Mouse (Mus musculus) MEL (cell line): ENCODE results near the gene Fam208a. TPM values are rescaled to one million over a fixed set of nuclear protein-coding genes. Genes with fewer than 3 reads are reported as not detected.

Source experiments
- DNase-seq: peaks from one replicate; pipeline ENCODE4 v3.0.0; 2011; ENCODE audit warnings: low read depth, low spot score
- H3K27ac ChIP-seq: 2 replicates; pipeline ENCODE4 v1.5.1; 2012; ENCODE audit warnings: low read depth, mild to moderate bottlenecking, control low read depth, low read length, moderate library complexity; ENCODE audit not compliant: control insufficient read depth
- H3K27me3 ChIP-seq, 2 experiments: fragments of 150-350 bp in 1 of 2; sonication (generic) in 1 of 2; 2 replicates each; pipeline ENCODE4 v1.6.1; 2012; ENCODE audit warnings: low read length in 2 of 2, mild to moderate bottlenecking in 2 of 2, improper control_type of control experiment in 1 of 2, moderate library complexity in 1 of 2; ENCODE audit not compliant: insufficient read depth in 2 of 2, control insufficient read depth in 1 of 2
- H3K36me3 ChIP-seq, 2 experiments: 2 replicates each; pipeline ENCODE4 v1.6.1; 2012 to 2014; ENCODE audit warnings: low read length in 2 of 2, improper control_type of control experiment in 1 of 2, inconsistent platforms in 1 of 2, mild to moderate bottlenecking in 1 of 2; ENCODE audit not compliant: insufficient read depth in 2 of 2, control insufficient read depth in 1 of 2
- H3K4me1 ChIP-seq, 2 experiments: fragments of 150-350 bp in 1 of 2; sonication (generic) in 1 of 2; 2 replicates each; pipeline ENCODE4 v1.6.1; 2012; ENCODE audit warnings: low read length in 2 of 2, improper control_type of control experiment in 1 of 2, mild to moderate bottlenecking in 1 of 2; ENCODE audit not compliant: insufficient read depth in 2 of 2, control insufficient read depth in 1 of 2
- H3K4me3 ChIP-seq, 2 experiments: fragments of 150-350 bp in 1 of 2; sonication (generic) in 1 of 2; 2 replicates each; pipeline ENCODE4 v1.5.1; 2012; ENCODE audit warnings: low read depth in 2 of 2, low read length in 2 of 2, mild to moderate bottlenecking in 2 of 2, moderate library complexity in 2 of 2, control low read depth in 1 of 2, improper control_type of control experiment in 1 of 2; ENCODE audit not compliant: control insufficient read depth in 1 of 2, insufficient read depth in 1 of 2
- H3K79me2 ChIP-seq: 2 replicates; pipeline ENCODE4 v1.6.1; 2012; ENCODE audit warnings: mild to moderate bottlenecking, low read length, moderate library complexity; ENCODE audit not compliant: control insufficient read depth, poor library complexity, insufficient read depth
- H3K9ac ChIP-seq: 2 replicates; pipeline ENCODE4 v1.6.1; 2012; ENCODE audit warnings: low read depth, mild to moderate bottlenecking, control low read depth, low read length, moderate library complexity; ENCODE audit not compliant: control insufficient read depth, poor library complexity, severe bottlenecking
- H3K9me3 ChIP-seq: fragments of 150-350 bp; sonication (generic); replicated peaks from 2 replicates; pipeline ENCODE4 v1.6.1; 2012; ENCODE audit warnings: mild to moderate bottlenecking, low read length, improper control_type of control experiment, moderate library complexity; ENCODE audit not compliant: insufficient read depth
- CHD1 ChIP-seq: IDR thresholded peaks from 2 replicates; pipeline ENCODE4 v1.6.1; 2012; ENCODE audit warnings: low read depth, mild to moderate bottlenecking, inconsistent platforms, low read length, improper control_type of control experiment
- CHD2 ChIP-seq: IDR thresholded peaks from 2 replicates; pipeline ENCODE4 v1.6.1; 2011; ENCODE audit warnings: low read length, improper control_type of control experiment
- ELF1 ChIP-seq: IDR thresholded peaks from 2 replicates; pipeline ENCODE4 v1.6.1; 2014; ENCODE audit warnings: low read depth, mild to moderate bottlenecking, inconsistent platforms, low read length, improper control_type of control experiment, moderate library complexity
- ETS1 ChIP-seq: IDR thresholded peaks from 2 replicates; pipeline ENCODE4 v1.6.1; 2012; ENCODE audit warnings: low read depth, mild to moderate bottlenecking, inconsistent platforms, low read length, improper control_type of control experiment, moderate library complexity
- KAT2A ChIP-seq: conservative IDR thresholded peaks from 2 replicates; pipeline ENCODE4 v1.6.1; 2012; ENCODE audit warnings: low read depth, low read length, improper control_type of control experiment, inconsistent platforms
- MAX ChIP-seq: IDR thresholded peaks from 2 replicates; pipeline ENCODE4 v1.6.1; 2011; ENCODE audit warnings: low read length, improper control_type of control experiment
- MAZ ChIP-seq: IDR thresholded peaks from 2 replicates; pipeline ENCODE4 v1.6.1; 2012; ENCODE audit warnings: low read depth, mild to moderate bottlenecking, inconsistent platforms, low read length, improper control_type of control experiment
- MYB ChIP-seq: IDR thresholded peaks from 2 replicates; pipeline ENCODE4 v1.6.1; 2011; ENCODE audit warnings: mild to moderate bottlenecking, low read depth, low read length, improper control_type of control experiment
- MYC ChIP-seq: IDR thresholded peaks from 2 replicates; pipeline ENCODE4 v1.6.1; 2011; ENCODE audit warnings: low read depth, mild to moderate bottlenecking, low read length, improper control_type of control experiment, moderate library complexity
- NRF1 ChIP-seq: IDR thresholded peaks from 2 replicates; pipeline ENCODE4 v1.6.1; 2014; ENCODE audit warnings: low read depth, mild to moderate bottlenecking, inconsistent platforms, low read length, improper control_type of control experiment, moderate library complexity; ENCODE audit not compliant: poor library complexity, insufficient read depth, severe bottlenecking
- POLR2AphosphoS5 ChIP-seq: IDR thresholded peaks from 2 replicates; pipeline ENCODE4 v1.6.1; 2012; ENCODE audit warnings: low read depth, borderline replicate concordance, mild to moderate bottlenecking, inconsistent platforms, low read length, moderate library complexity, mixed read lengths
- RCOR1 ChIP-seq: IDR thresholded peaks from 2 replicates; pipeline ENCODE4 v1.6.1; 2012; ENCODE audit warnings: low read depth, mild to moderate bottlenecking, inconsistent platforms, low read length, improper control_type of control experiment
- SMC3 ChIP-seq: IDR thresholded peaks from 2 replicates; pipeline ENCODE4 v1.6.1; 2011; ENCODE audit warnings: low read depth, low read length, improper control_type of control experiment
- TAL1 ChIP-seq: IDR thresholded peaks from 2 replicates; pipeline ENCODE4 v1.6.1; 2012; ENCODE audit warnings: mild to moderate bottlenecking, inconsistent platforms, low read length, moderate library complexity, mixed read lengths
- TCF12 ChIP-seq: IDR thresholded peaks from 2 replicates; pipeline ENCODE4 v1.6.1; 2014; ENCODE audit warnings: low read depth, mild to moderate bottlenecking, inconsistent platforms, low read length, improper control_type of control experiment, moderate library complexity
- USF2 ChIP-seq, 2 experiments: IDR thresholded peaks; 2 replicates each; pipeline ENCODE4 v1.6.1; 2011 to 2012; ENCODE audit warnings: improper control_type of control experiment in 2 of 2, low read length in 2 of 2, borderline replicate concordance in 1 of 2, inconsistent platforms in 1 of 2, low read depth in 1 of 2, mild to moderate bottlenecking in 1 of 2; ENCODE audit not compliant: insufficient read depth in 1 of 2
- ZMIZ1 ChIP-seq: IDR thresholded peaks from 2 replicates; pipeline ENCODE4 v1.6.1; 2012; ENCODE audit warnings: low read depth, mild to moderate bottlenecking, inconsistent platforms, low read length, improper control_type of control experiment, moderate library complexity
- ZNF384 ChIP-seq: IDR thresholded peaks from 2 replicates; pipeline ENCODE4 v1.6.1; 2012; ENCODE audit warnings: low read depth, mild to moderate bottlenecking, inconsistent platforms, low read length, improper control_type of control experiment
- polyA plus RNA-seq, 2 experiments: library from polyadenylated mRNA; stranded (reverse) in 1 of 2; unstranded in 1 of 2; fragments of >175 nt in 1 of 2; fragments of >200 nt in 1 of 2; gene quantifications; 2 replicates each; pipeline versions ENCODE4 v1.2.1 to v1.2.4; 2012; ENCODE audit warnings: low replicate concordance in 2 of 2, low read depth in 1 of 2; ENCODE audit not compliant: insufficient read length in 2 of 2, insufficient read depth in 1 of 2, missing spikeins in 1 of 2
- total RNA-seq: library from RNA; depleted of rRNA; stranded (reverse); fragments of 300-350 nt; gene quantifications from 2 replicates; pipeline ENCODE4 v1.2.3, GENCODE M21; 2012

Fam208a gene
- total and polyA plus RNA-seq, 3 experiments = 3.2 to 25.4 (median 8.7) TPM

DNA sequence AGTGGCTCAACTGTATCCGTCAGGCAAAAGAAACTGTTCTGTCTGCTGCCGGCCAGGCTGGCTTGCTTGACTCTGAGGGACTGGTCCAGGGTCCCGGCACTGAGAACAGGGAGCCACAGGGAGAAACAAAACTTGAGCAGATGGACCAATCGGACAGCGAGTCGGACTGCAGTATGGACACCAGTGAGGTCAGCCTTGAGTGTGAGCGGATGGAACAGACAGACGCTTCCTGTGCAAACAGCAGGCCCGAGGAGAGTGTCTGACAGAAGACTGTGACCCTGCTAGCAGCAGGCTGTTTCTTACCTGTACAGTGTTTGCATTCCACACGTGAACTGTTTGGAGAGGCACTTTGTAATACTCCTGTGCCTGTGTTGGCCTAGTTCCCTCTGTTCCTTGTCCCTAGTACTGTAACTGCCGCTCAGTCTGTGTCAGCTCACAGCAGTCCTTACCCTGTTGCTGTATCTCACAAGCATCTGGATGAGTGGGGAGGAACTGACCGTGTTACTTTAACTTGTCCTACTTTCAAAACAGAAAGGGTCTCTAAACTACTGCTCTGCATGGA lies 26.8 kb upstream of the Fam208a start:
- H3K36me3 ChIP-seq = peaks cover 0 to 7% of the 10 kb centered on the region in 2 experiments; a peak in 2 of 4 replicates
- no peak for DNase-seq
- H3K27ac ChIP-seq = no peak overlapping the region
- no peaks in the 10 kb centered on the region for H3K27me3 ChIP-seq
- H3K9me3 ChIP-seq = no peaks in the 10 kb centered on the region
- H3K79me2 ChIP-seq = no peaks in the 10 kb centered on the region
- no peak overlapping the region for H3K9ac ChIP-seq
- TF ChIP-seq SMC3 = no peak
- no peak for TF ChIP-seq ETS1
- no peak for TF ChIP-seq USF2 (IDR thresholded peaks at IDR 0.05; ENCODE audit: borderline replicate concordance in 1 of 2, insufficient read depth in 1 of 2, low read depth in 1 of 2, low read length in 2 of 2)
- TF ChIP-seq TCF12 = no peak
- TF ChIP-seq CHD1 = no peak
- no peak for TF ChIP-seq MAX
- no peak for TF ChIP-seq MYC
- TF ChIP-seq NRF1 = no peak
- TF ChIP-seq RCOR1 = no peak
- no peak for TF ChIP-seq MYB
- TF ChIP-seq ZMIZ1 = no peak
- TF ChIP-seq KAT2A = no peak
- no peak for TF ChIP-seq TAL1
- TF ChIP-seq POLR2AphosphoS5 = no peak
- TF ChIP-seq CHD2 = no peak
- peaks cover 2 to 12% of the 10 kb centered on the region in 2 experiments; a peak in 3 of 4 replicates for H3K4me1 ChIP-seq
- H3K4me3 ChIP-seq = no peak overlapping the region

DNA sequence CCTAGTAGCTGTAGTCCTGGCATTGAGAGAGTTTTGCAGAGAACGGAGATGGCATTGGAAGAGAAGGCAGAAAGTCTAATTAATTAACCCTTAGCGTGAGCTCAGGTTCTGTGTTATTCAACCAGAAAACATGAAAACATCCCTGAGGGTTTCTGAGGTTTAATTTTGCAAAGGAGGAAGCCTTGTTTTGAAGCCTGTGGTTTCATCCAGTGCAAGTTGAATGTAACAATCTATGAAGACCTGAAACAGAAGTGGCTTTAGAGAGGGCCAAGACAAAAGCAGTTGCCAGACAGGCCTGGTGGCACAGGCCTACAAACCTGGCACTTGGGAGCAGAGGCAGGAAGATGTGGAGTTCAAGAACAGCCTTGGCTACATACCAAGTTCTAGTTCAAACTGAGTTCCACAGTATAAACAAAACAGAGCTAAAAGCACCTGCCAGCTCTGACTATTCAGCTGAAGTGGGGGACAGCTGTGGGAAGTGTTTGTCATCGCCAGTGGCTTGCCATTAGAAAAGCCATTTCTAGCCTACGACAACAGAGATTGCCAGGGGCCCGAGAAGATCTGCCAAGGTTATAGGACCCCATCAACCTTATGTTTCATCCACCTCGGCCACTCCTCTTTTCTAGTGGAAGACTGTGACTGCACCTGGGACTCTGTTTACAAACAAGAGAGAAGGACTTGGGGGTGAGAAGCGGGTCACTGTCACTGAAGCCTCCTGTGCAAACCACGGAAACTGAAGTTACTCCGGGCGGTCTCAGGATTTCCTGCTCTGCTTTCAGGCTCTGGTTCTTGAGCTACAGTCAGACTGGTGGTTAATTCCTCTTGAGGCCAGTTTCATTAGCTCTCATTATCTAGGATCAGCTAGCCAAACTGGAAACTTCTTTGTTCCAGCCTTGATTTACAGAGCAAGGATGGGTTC lies 26.0 kb upstream of the Fam208a start:
- Histone ChIP-seq H3K4me3 (no peak overlapping the region), H3K36me3 (peaks cover 0 to 4% of the 10 kb centered on the region in 2 experiments; a peak in 2 of 4 replicates), H3K4me1 (peaks cover 2 to 9% of the 10 kb centered on the region in 2 experiments; a peak in 2 of 4 replicates), H3K9ac (no peak overlapping the region), H3K27ac (no peak overlapping the region), H3K79me2 (no peaks in the 10 kb centered on the region), H3K9me3 (no peaks in the 10 kb centered on the region), H3K27me3 (no peaks in the 10 kb centered on the region)
- DNase-seq = no peak
- TF ChIP-seq SMC3 = no peak
- TF ChIP-seq ELF1 = no peak
- TF ChIP-seq MAZ = no peak
- TF ChIP-seq CHD2 = no peak
- no peak for TF ChIP-seq ZNF384
- no peak for TF ChIP-seq MAX
- no peak for TF ChIP-seq ETS1
